Mouse (Mus musculus) erythroblast, adult 5-6 weeks (primary cell): ENCODE measurements around the gene Olig2. TPM values are rescaled to one million over a fixed set of nuclear protein-coding genes. Genes with fewer than 3 reads are reported as not detected.

Experiments used
- ATAC-seq: replicated peaks from 2 replicates; pipeline ENCODE4 v1.8.0; 2016; ENCODE audit warnings: moderate number of reproducible peaks, mild to moderate bottlenecking, moderate TSS enrichment, inconsistent platforms; ENCODE audit not compliant: poor library complexity, low FRiP score, severe bottlenecking
- total RNA-seq, 2 experiments: library from RNA; stranded (forward) in 1 of 2; stranded (reverse) in 1 of 2; fragments of 150-400 nt in 1 of 2; fragments of 200-764, 138-1000 nt in 1 of 2; gene quantifications; 2 replicates each; pipeline versions ENCODE4 v1.2.3 to v1.2.4; 2015 to 2017; ENCODE audit warnings: low replicate concordance in 2 of 2

The Olig2 gene
- total RNA-seq, 2 experiments from 2014 or later = not detected

GRCm38 (mm10) chr16:91269468-91270211, 44.4 kb downstream of the Olig2 start, which contains the start of gene Olig1:
Olig1 (plus strand) TSS chr16:91269772.
- no peak for ATAC-seq

- no peak for ATAC-seq
Measured at GRCm38 (mm10) chr16:91270212-91270971, 45.1 kb downstream of the Olig2 start.

GRCm38 (mm10) chr16:91270982-91271549, 45.8 kb downstream of the Olig2 start:
- ATAC-seq = no peak

- ATAC-seq = no peak
Measured at GRCm38 (mm10) chr16:91271634-91272033, 46.4 kb downstream of the Olig2 start.

Other genes with a start within 250 kb of the Olig2 start
- 166 and 169 TPM in 2 replicates for gene Synj1, start 214.1 kb upstream of the Olig2 start, total RNA-seq (2015; ENCODE audit: low replicate concordance)
- 142 and 167 TPM in 2 replicates for gene Synj1, start 214.1 kb upstream of the Olig2 start, total RNA-seq (2017; ENCODE audit: low replicate concordance)
- 30.9 and 35.5 TPM in 2 replicates for gene Paxbp1, start 180.9 kb upstream of the Olig2 start, total RNA-seq (2015; ENCODE audit: low replicate concordance)
- gene Paxbp1, start 180.9 kb upstream of the Olig2 start, total RNA-seq (2017; ENCODE audit: low replicate concordance) = 68.0 and 81.5 TPM in 2 replicates
- not detected in 2 replicates for gene 4932438H23Rik, start 130.3 kb upstream of the Olig2 start, total RNA-seq (2015; ENCODE audit: low replicate concordance)
- gene 4932438H23Rik, start 130.3 kb upstream of the Olig2 start, total RNA-seq (2017; ENCODE audit: low replicate concordance) = not detected in 2 replicates
- gene Olig1, start 44.3 kb downstream of the Olig2 start, total RNA-seq (2015; ENCODE audit: low replicate concordance) = not detected in 2 replicates
- gene Olig1, start 44.3 kb downstream of the Olig2 start, total RNA-seq (2017; ENCODE audit: low replicate concordance) = not detected in 2 replicates
- 126 and 156 TPM in 2 replicates for gene Ifnar2, start 147.3 kb downstream of the Olig2 start, total RNA-seq (2015; ENCODE audit: low replicate concordance)
- 132 and 164 TPM in 2 replicates for gene Ifnar2, start 147.3 kb downstream of the Olig2 start, total RNA-seq (2017; ENCODE audit: low replicate concordance)
- 12.3 TPM in 1 of 2 replicates, not detected in the other for gene Gm21970, start 166.3 kb downstream of the Olig2 start, total RNA-seq (2015; ENCODE audit: low replicate concordance)
- gene Gm21970, start 166.3 kb downstream of the Olig2 start, total RNA-seq (2017; ENCODE audit: low replicate concordance) = 7.8 TPM in 1 of 2 replicates, not detected in the other
- 43.9 and 52.3 TPM in 2 replicates for gene Il10rb, start 180.7 kb downstream of the Olig2 start, total RNA-seq (2015; ENCODE audit: low replicate concordance)
- 39.4 and 48.8 TPM in 2 replicates for gene Il10rb, start 180.7 kb downstream of the Olig2 start, total RNA-seq (2017; ENCODE audit: low replicate concordance)